Mouse (Mus musculus) embryonic facial prominence, embryonic 14.5 days (tissue): ENCODE measurements at regions not wholly inside any gene's neighbourhood (a gene's known extent, or its start where the extent isn't known, plus 50 kb on each side); places are given as distances from the start of the nearest gene placed in this dataset.

ENCODE experiments used
- ATAC-seq: fragments of 200-750 bp; cut with Nextera tagmentation; 2 replicates; pipeline ENCODE4 v1.8.0; 2017; ENCODE audit warnings: low read depth, moderate number of reproducible peaks, moderate TSS enrichment
- DNase-seq: peaks from one replicate; pipeline ENCODE4 v3.0.0-alpha.2; 2015; ENCODE audit warnings: low spot score
- H3K27ac ChIP-seq: fragments of 300-500 bp; sonication (generic); replicated peaks from 2 replicates; pipeline ENCODE4 v1.5.1; 2014; ENCODE audit warnings: low read depth, mild to moderate bottlenecking, low read length, moderate library complexity
- H3K27me3 ChIP-seq: fragments of 300-500 bp; sonication (generic); replicated peaks from 2 replicates; pipeline ENCODE4 v1.6.1; 2014; ENCODE audit warnings: low read length; ENCODE audit not compliant: control insufficient read depth, insufficient read depth
- H3K36me3 ChIP-seq: fragments of 300-500 bp; sonication (generic); 2 replicates; pipeline ENCODE4 v1.6.1; 2014; ENCODE audit warnings: low read length, mixed read lengths; ENCODE audit not compliant: control insufficient read depth, insufficient read depth
- H3K4me1 ChIP-seq: fragments of 300-500 bp; sonication (generic); 2 replicates; pipeline ENCODE4 v1.6.1; 2014; ENCODE audit warnings: antibody characterized with exemption, low read length; ENCODE audit not compliant: control insufficient read depth, insufficient read depth
- H3K4me2 ChIP-seq: fragments of 300-500 bp; sonication (generic); 2 replicates; pipeline ENCODE4 v1.6.1; 2014; ENCODE audit warnings: low read depth, mild to moderate bottlenecking, low read length, moderate library complexity, mixed read lengths
- H3K4me3 ChIP-seq: fragments of 300-500 bp; sonication (generic); 2 replicates; pipeline ENCODE4 v1.5.1; 2014; ENCODE audit warnings: low read depth, mild to moderate bottlenecking, low read length
- H3K9ac ChIP-seq: fragments of 300-500 bp; sonication (generic); 2 replicates; pipeline ENCODE4 v1.6.1; 2014; ENCODE audit warnings: low read depth, mild to moderate bottlenecking, low read length, moderate library complexity, mixed read lengths
- H3K9me3 ChIP-seq: fragments of 300-500 bp; sonication (generic); 2 replicates; pipeline ENCODE4 v1.6.1; 2016; ENCODE audit warnings: low read length; ENCODE audit not compliant: control insufficient read depth
- WGBS: fragments of 180-500 bp; shearing (Covaris S2); extraction: QIAGEN DNeasy Blood & Tissue Kit; methylation state at CpG from one replicate; pipeline ENCODE4 v1.1.7; 2014; 5-methylcytosine and 5-hydroxymethylcytosine counted together

- Histone ChIP-seq H3K9me3 (no peaks in the 10 kb centered on the region), H3K4me3 (no peak overlapping the region), H3K27ac (0 out of 2 replicates have a peak overlapping the region, but pooled peaks have one; percentile 11), H3K4me2 (peak overlapping the region; percentile 51), H3K27me3 (no peaks in the 10 kb centered on the region), H3K9ac (no peak overlapping the region), H3K36me3 (no peaks in the 10 kb centered on the region), H3K4me1 (peaks cover 4% of the 10 kb centered on the region; the same call in 1 of the 2 replicates)
- 22% methylated on average over 10 of the region's 10 CpGs for WGBS
- DNase-seq = peak; percentile 88
- peak; percentile 68 for ATAC-seq
Measured at GRCm38 (mm10) chr8:23504704-23505103, 1093.5 kb downstream of the Mrps31 start.

- 0 out of 2 replicates have a peak overlapping the region, but pooled peaks have one; percentile 51 for H3K4me2 ChIP-seq
- no peak for ATAC-seq
- no peak overlapping the region for H3K9ac ChIP-seq
Measured at GRCm38 (mm10) chr8:23505216-23505615, 1094.1 kb downstream of the Mrps31 start.

GRCm38 (mm10) chr8:23505966-23506365 lies 1094.8 kb downstream of the Mrps31 start:
- Histone ChIP-seq H3K4me2 (no peak overlapping the region), H3K36me3 (no peaks in the 10 kb centered on the region), H3K27me3 (no peaks in the 10 kb centered on the region), H3K27ac (no peak overlapping the region), H3K4me1 (peaks cover 4% of the 10 kb centered on the region; the same call in 1 of the 2 replicates), H3K4me3 (no peak overlapping the region), H3K9ac (no peak overlapping the region), H3K9me3 (no peaks in the 10 kb centered on the region)
- 84% methylated on average over 4 of the region's 4 CpGs for WGBS
- no peak for ATAC-seq
- no peak for DNase-seq

More at GRCm38 (mm10) chr8:23505216-23505615, 1094.1 kb downstream of the Mrps31 start:
- Histone ChIP-seq H3K27me3 (no peaks in the 10 kb centered on the region), H3K27ac (no peak overlapping the region), H3K9me3 (no peaks in the 10 kb centered on the region), H3K4me3 (no peak overlapping the region), H3K4me1 (peaks cover 4% of the 10 kb centered on the region; the same call in 1 of the 2 replicates), H3K36me3 (no peaks in the 10 kb centered on the region)
- no peak for DNase-seq
- WGBS = 90% methylated on average over 9 of the region's 9 CpGs

- DNase-seq (peak; percentile 53), ATAC-seq (no peak)
- H3K4me1 ChIP-seq = peaks cover 4% of the 10 kb centered on the region; the same call in 1 of the 2 replicates
- no peak overlapping the region for H3K4me3 ChIP-seq
- H3K36me3 ChIP-seq = no peaks in the 10 kb centered on the region
- no peaks in the 10 kb centered on the region for H3K27me3 ChIP-seq
- no peak overlapping the region for H3K9ac ChIP-seq
- H3K9me3 ChIP-seq = no peaks in the 10 kb centered on the region
- 49% methylated on average over 4 of the region's 4 CpGs for WGBS
- H3K4me2 ChIP-seq = no peak overlapping the region
- H3K27ac ChIP-seq = no peak overlapping the region
Measured at GRCm38 (mm10) chr8:23507661-23508060, 1096.5 kb downstream of the Mrps31 start.

- 39% methylated on average over 5 of the region's 5 CpGs for WGBS
- Histone ChIP-seq H3K27ac (no peak overlapping the region), H3K27me3 (no peaks in the 10 kb centered on the region)
Measured at GRCm38 (mm10) chr8:23510076-23510475, 1098.9 kb downstream of the Mrps31 start.

GRCm38 (mm10) chr8:23510561-23510960 lies 1099.4 kb downstream of the Mrps31 start:
- H3K27me3 ChIP-seq = no peaks in the 10 kb centered on the region
- ATAC-seq (no peak), DNase-seq (no peak)
- WGBS = 66% methylated on average over 5 of the region's 5 CpGs
- H3K4me3 ChIP-seq = no peak overlapping the region
- H3K9ac ChIP-seq = no peak overlapping the region
- H3K4me1 ChIP-seq = no peaks in the 10 kb centered on the region; the same call in 1 of the 2 replicates
- no peaks in the 10 kb centered on the region for H3K36me3 ChIP-seq
- no peak overlapping the region for H3K27ac ChIP-seq
- H3K9me3 ChIP-seq = no peaks in the 10 kb centered on the region
- H3K4me2 ChIP-seq = no peak overlapping the region

More at GRCm38 (mm10) chr8:23510076-23510475, 1098.9 kb downstream of the Mrps31 start:
- no peaks in the 10 kb centered on the region for H3K9me3 ChIP-seq
- H3K9ac ChIP-seq = no peak overlapping the region
- H3K4me3 ChIP-seq = no peak overlapping the region
- ATAC-seq = no peak
- no peak overlapping the region for H3K4me2 ChIP-seq
- DNase-seq = no peak
- no peaks in the 10 kb centered on the region; the same call in 1 of the 2 replicates for H3K4me1 ChIP-seq
- H3K36me3 ChIP-seq = no peaks in the 10 kb centered on the region

GRCm38 (mm10) chr8:23511264-23511663 lies 1100.1 kb downstream of the Mrps31 start:
- no peaks in the 10 kb centered on the region for H3K36me3 ChIP-seq
- no peak overlapping the region for H3K4me2 ChIP-seq
- no peak overlapping the region for H3K9ac ChIP-seq
- H3K4me3 ChIP-seq = no peak overlapping the region
- no peaks in the 10 kb centered on the region; the same call in 1 of the 2 replicates for H3K4me1 ChIP-seq
- ATAC-seq (no peak), DNase-seq (no peak)
- H3K27ac ChIP-seq = no peak overlapping the region
- WGBS = 78% methylated on average over 1 of the region's 1 CpGs
- no peaks in the 10 kb centered on the region for H3K27me3 ChIP-seq
- no peaks in the 10 kb centered on the region for H3K9me3 ChIP-seq

GRCm38 (mm10) chr8:23511792-23512191 lies 1100.6 kb downstream of the Mrps31 start:
- no peak for ATAC-seq
- Histone ChIP-seq H3K9me3 (no peaks in the 10 kb centered on the region), H3K4me1 (no peaks in the 10 kb centered on the region; the same call in 1 of the 2 replicates), H3K9ac (no peak overlapping the region), H3K27me3 (no peaks in the 10 kb centered on the region), H3K36me3 (no peaks in the 10 kb centered on the region), H3K4me3 (no peak overlapping the region), H3K27ac (no peak overlapping the region), H3K4me2 (no peak overlapping the region)
- no peak for DNase-seq
- WGBS = 88% methylated on average over 6 of the region's 6 CpGs

GRCm38 (mm10) chr8:23516469-23516868 lies 1105.3 kb downstream of the Mrps31 start:
- no peak overlapping the region for H3K4me2 ChIP-seq
- no peak overlapping the region for H3K27ac ChIP-seq
- no peaks in the 10 kb centered on the region for H3K9me3 ChIP-seq
- H3K27me3 ChIP-seq = no peaks in the 10 kb centered on the region
- H3K4me3 ChIP-seq = no peak overlapping the region
- no peaks in the 10 kb centered on the region for H3K36me3 ChIP-seq
- H3K4me1 ChIP-seq = no peaks in the 10 kb centered on the region
- no peak overlapping the region for H3K9ac ChIP-seq
- DNase-seq = no peak
- 75% methylated on average over 2 of the region's 2 CpGs for WGBS
- ATAC-seq = no peak
